Mouse (Mus musculus): ENCODE measurements at regions not wholly inside any gene's neighbourhood (a gene's known extent, or its start where the extent isn't known, plus 50 kb on each side); places are given as distances from the start of the nearest gene placed in this dataset.
"Not testable (repeated sequence)": the region's sequence is repeated elsewhere in the genome, so short reads cannot be mapped to it uniquely, and the experiment has no call there.

DNA sequence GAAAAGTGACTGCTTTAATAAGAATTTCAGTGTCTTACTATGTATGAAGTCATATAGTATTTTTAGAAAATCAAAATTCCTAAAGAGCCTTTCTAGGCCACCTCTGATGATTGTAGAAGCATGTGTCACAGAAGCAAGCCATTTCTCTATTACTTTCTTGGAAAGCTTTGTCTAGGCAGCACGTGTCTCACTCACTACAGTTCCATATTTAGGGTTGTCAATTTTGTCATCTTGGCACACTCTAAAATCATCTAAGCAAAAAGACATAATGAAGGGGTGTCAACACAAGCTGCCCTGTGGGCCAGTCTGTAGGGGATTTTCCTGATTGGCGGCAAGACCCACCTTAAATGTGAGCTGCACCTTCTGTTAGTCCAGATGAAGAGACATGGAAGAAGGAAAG lies 723.1 kb upstream of the Brinp1 start:
- Histone ChIP-seq H3K9ac (no peak overlapping the region), H3K27me3 (no peaks in the 10 kb centered on the region), H3K9me3 (no peaks in the 10 kb centered on the region), H3K4me3 (no peak overlapping the region), H3K27ac (no peak overlapping the region), H3K4me2 (replicated peaks) (no peak overlapping the region), H3K36me3 (no peaks in the 10 kb centered on the region), H3K4me1 (no peaks in the 10 kb centered on the region)
- WGBS = 62% methylated on average over 2 of the region's 2 CpGs
- ATAC-seq (ENCODE audit: low FRiP score, low read depth) = no peak

DNA sequence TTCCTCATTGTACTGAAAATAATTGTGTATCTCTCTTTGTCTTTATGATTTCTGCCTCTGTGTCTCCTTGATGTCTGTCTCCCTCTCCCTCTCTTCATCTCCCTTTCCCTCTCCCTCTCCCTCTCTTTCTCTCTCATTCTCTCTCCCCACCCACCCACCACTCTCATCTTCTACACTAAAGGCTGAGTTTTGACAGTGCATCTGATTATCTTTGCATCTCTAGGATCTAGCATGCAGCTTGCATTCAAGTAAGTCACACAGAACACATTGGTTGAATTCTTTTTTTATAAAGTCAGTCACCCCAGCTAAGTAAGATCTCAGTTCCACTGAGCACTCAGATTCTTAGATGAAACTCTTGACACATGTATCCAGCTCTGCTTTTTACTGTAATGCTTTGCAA lies 719.3 kb upstream of the Brinp1 start:
- no peaks in the 10 kb centered on the region for H3K4me1 ChIP-seq
- H3K27me3 ChIP-seq = no peaks in the 10 kb centered on the region
- no peaks in the 10 kb centered on the region for H3K36me3 ChIP-seq
- H3K4me3 ChIP-seq = no peak overlapping the region
- H3K9me3 ChIP-seq = no peaks in the 10 kb centered on the region
- H3K4me2 ChIP-seq (replicated peaks) = no peak overlapping the region
- ATAC-seq (ENCODE audit: low FRiP score, low read depth) = no peak
- no peak overlapping the region for H3K27ac ChIP-seq
- no peak overlapping the region for H3K9ac ChIP-seq

- no peak overlapping the region for H3K4me2 ChIP-seq (replicated peaks)
- no peak overlapping the region for H3K9ac ChIP-seq
- H3K9me3 ChIP-seq = no peaks in the 10 kb centered on the region
- H3K27ac ChIP-seq = no peak overlapping the region
- no peaks in the 10 kb centered on the region for H3K27me3 ChIP-seq
- no peaks in the 10 kb centered on the region for H3K4me1 ChIP-seq
- ATAC-seq (ENCODE audit: low FRiP score, low read depth) = no peak
- no peaks in the 10 kb centered on the region for H3K36me3 ChIP-seq
- H3K4me3 ChIP-seq = no peak overlapping the region
- WGBS = 66% methylated on average over 2 of the region's 2 CpGs
These were observed 674.7 kb upstream of the Brinp1 start for GRCm38 (mm10) chr4:69628908-69629307.

- not testable (repeated sequence) for H3K4me3 ChIP-seq; ATAC-seq (ENCODE audit: low FRiP score, low read depth); H3K9ac ChIP-seq; H3K27me3 ChIP-seq; H3K27ac ChIP-seq; H3K9me3 ChIP-seq; H3K4me1 ChIP-seq; H3K4me2 ChIP-seq (replicated peaks); H3K36me3 ChIP-seq
- WGBS = 74% methylated on average over 2 of the region's 2 CpGs
These were observed 672.2 kb upstream of the Brinp1 start for GRCm38 (mm10) chr4:69626426-69626825.

DNA sequence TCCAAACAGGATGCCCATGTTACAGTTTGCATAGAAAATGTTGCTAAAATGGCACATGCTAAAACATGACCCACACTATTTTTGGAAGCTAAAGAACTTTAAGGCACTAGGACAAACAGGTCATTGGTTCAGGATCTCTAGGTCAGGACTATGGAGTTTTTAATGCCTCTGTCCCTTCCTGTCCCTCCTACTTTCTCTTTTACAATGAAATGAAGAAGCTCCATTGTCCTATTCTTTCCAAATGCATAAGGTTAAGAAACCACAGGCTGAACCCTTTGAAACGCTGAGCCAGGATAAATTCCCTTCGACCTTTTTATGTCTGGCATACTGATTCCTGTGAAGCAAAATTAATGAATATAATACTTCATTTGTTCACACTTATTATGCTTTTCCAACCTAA lies 671.6 kb upstream of the Brinp1 start:
- Histone ChIP-seq H3K4me1 (no peaks in the 10 kb centered on the region), H3K27ac (no peak overlapping the region), H3K9ac (no peak overlapping the region), H3K36me3 (no peaks in the 10 kb centered on the region), H3K4me3 (no peak overlapping the region), H3K9me3 (no peaks in the 10 kb centered on the region), H3K27me3 (no peaks in the 10 kb centered on the region), H3K4me2 (replicated peaks) (no peak overlapping the region)
- no peak for ATAC-seq (ENCODE audit: low FRiP score, low read depth)
- WGBS = 87% methylated on average over 2 of the region's 2 CpGs

DNA sequence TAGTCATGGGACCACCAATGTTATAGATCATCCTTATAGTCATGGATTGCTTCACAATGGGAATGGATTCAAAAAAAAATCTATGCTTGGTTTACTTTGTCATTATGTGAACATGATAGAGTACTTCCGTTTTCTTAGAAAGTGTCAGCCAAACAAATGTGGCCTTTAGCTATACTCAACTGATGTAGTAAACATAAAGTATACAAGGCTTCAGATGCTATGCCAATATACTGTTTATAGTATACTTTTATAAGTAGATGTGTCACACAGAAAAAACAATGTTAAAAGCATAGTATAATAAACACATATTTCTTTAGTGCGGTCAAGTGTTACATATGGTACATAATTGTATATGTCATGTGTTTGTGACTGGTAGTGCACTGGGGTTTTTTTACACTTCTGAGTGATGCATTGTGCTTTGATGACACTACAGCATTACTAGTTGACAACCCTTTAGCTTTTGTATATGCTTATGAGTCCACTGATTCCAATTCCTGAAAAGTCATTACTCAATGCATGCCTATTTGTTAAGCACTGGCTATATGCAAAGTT lies 666.9 kb upstream of the Brinp1 start:
- Histone ChIP-seq H3K4me3 (no peak overlapping the region), H3K9me3 (no peaks in the 10 kb centered on the region), H3K9ac (no peak overlapping the region), H3K27me3 (no peaks in the 10 kb centered on the region), H3K36me3 (no peaks in the 10 kb centered on the region), H3K27ac (no peak overlapping the region), H3K4me1 (no peaks in the 10 kb centered on the region), H3K4me2 (replicated peaks) (no peak overlapping the region)
- ATAC-seq (ENCODE audit: low FRiP score, low read depth) = no peak
- 94% methylated on average over 2 of the region's 2 CpGs for WGBS

- WGBS = 71% methylated on average over 5 of the region's 5 CpGs
- H3K4me2 ChIP-seq (replicated peaks) = no peak overlapping the region
- H3K27me3 ChIP-seq = no peaks in the 10 kb centered on the region
- H3K9ac ChIP-seq = no peak overlapping the region
- H3K4me1 ChIP-seq = no peaks in the 10 kb centered on the region
- no peak overlapping the region for H3K27ac ChIP-seq
- no peaks in the 10 kb centered on the region for H3K9me3 ChIP-seq
- no peaks in the 10 kb centered on the region for H3K36me3 ChIP-seq
- ATAC-seq (ENCODE audit: low FRiP score, low read depth) = no peak
- no peak overlapping the region for H3K4me3 ChIP-seq
These were observed 664.0 kb upstream of the Brinp1 start for GRCm38 (mm10) chr4:69618161-69618730.

- no peak overlapping the region for H3K4me3 ChIP-seq
- no peak for ATAC-seq (ENCODE audit: low FRiP score, low read depth)
- WGBS = 67% methylated on average over 1 of the region's 1 CpGs
- no peak overlapping the region for H3K4me2 ChIP-seq (replicated peaks)
- no peaks in the 10 kb centered on the region for H3K27me3 ChIP-seq
- no peaks in the 10 kb centered on the region for H3K9me3 ChIP-seq
- no peak overlapping the region for H3K9ac ChIP-seq
- H3K27ac ChIP-seq = no peak overlapping the region
- H3K36me3 ChIP-seq = no peaks in the 10 kb centered on the region
- H3K4me1 ChIP-seq = no peaks in the 10 kb centered on the region
These were observed 660.7 kb upstream of the Brinp1 start for GRCm38 (mm10) chr4:69614901-69615300.

- Histone ChIP-seq H3K9me3 (no peaks in the 10 kb centered on the region), H3K27me3 (no peaks in the 10 kb centered on the region), H3K4me3 (no peak overlapping the region), H3K4me2 (replicated peaks) (no peak overlapping the region), H3K36me3 (no peaks in the 10 kb centered on the region), H3K27ac (no peak overlapping the region), H3K4me1 (no peaks in the 10 kb centered on the region), H3K9ac (no peak overlapping the region)
- ATAC-seq (ENCODE audit: low FRiP score, low read depth) = no peak
- 76% methylated on average over 5 of the region's 5 CpGs for WGBS
These were observed 657.6 kb upstream of the Brinp1 start for GRCm38 (mm10) chr4:69611681-69612300.

DNA sequence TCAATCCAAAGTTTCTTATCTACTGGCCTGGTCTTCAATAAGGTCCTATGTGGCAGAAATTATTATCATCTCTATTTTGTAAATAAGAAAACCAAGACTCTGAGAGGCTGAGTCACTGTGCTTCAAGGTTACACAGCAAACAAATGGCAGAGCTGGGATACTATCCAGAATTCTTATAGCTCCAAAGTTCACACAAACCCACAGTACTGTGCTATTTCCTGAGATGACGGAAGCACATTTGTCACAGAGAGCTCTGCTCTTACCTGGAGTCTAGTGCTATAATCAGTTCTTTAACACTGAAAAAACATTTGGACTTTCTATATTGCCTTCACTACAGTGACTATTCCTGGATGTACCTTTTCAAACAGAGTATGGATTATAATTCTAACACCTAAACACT lies 654.7 kb upstream of the Brinp1 start:
- no peak for ATAC-seq (ENCODE audit: low FRiP score, low read depth)
- H3K9ac ChIP-seq = no peak overlapping the region
- H3K4me3 ChIP-seq = no peak overlapping the region
- H3K4me2 ChIP-seq (replicated peaks) = no peak overlapping the region
- no peaks in the 10 kb centered on the region for H3K36me3 ChIP-seq
- H3K4me1 ChIP-seq = no peaks in the 10 kb centered on the region
- H3K27me3 ChIP-seq = no peaks in the 10 kb centered on the region
- WGBS = 82% methylated on average over 1 of the region's 1 CpGs
- no peak overlapping the region for H3K27ac ChIP-seq
- no peaks in the 10 kb centered on the region for H3K9me3 ChIP-seq

DNA sequence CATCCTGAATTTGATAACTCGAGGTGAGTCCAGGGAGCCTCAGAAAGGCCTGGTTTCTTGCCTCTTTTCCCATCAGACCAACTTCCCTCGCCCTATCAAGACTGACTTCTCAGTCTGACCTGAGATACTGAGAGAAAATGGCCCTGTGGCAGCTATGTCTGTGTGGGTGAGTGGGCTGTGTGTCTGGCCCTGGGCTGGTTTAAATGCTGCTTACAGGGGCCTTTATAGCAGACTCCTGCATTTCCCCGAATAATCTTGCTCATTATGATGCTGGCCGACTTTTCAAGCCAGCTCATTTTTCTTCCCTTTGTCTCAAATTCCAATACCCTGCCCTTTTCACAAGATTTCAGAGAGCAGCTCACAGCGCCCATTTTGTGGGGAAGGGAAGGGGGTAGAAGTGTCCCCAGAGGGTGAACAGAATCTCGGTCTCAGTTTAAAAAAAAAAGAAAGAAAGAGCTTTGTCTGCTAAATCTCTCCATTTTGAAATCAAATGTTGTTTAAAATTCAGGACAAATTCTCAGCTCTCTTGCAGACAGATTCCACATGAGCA lies 642.9 kb upstream of the Brinp1 start:
- Histone ChIP-seq H3K4me3 (no peak overlapping the region), H3K27me3 (no peaks in the 10 kb centered on the region), H3K9ac (no peak overlapping the region), H3K36me3 (no peaks in the 10 kb centered on the region), H3K27ac (no peak overlapping the region), H3K9me3 (no peaks in the 10 kb centered on the region), H3K4me2 (replicated peaks) (no peak overlapping the region), H3K4me1 (no peaks in the 10 kb centered on the region)
- 57% methylated on average over 6 of the region's 6 CpGs for WGBS
- no peak for ATAC-seq (ENCODE audit: low FRiP score, low read depth)

DNA sequence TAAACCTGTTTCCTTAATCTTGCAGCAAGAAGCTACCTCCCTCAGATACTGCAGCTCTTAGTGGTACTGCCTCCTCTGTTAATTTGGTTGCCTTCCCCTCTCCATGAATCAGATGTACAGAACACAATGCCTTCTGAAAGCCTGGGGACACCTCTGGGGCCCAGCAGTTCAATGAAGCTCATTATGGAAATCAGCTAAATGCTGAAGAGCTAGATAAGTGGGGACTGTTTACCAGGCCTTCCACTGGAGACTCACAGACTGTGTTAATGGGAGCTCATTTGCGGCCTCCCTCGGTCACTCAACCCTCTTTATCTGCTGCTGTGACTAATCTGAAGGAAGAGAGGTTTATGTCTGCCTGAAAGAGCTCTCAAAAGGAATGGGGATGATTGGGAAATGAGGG lies 639.8 kb upstream of the Brinp1 start:
- Histone ChIP-seq H3K27me3 (no peaks in the 10 kb centered on the region), H3K9me3 (no peaks in the 10 kb centered on the region), H3K27ac (no peak overlapping the region), H3K4me3 (no peak overlapping the region), H3K4me1 (no peaks in the 10 kb centered on the region), H3K4me2 (replicated peaks) (no peak overlapping the region), H3K9ac (no peak overlapping the region), H3K36me3 (no peaks in the 10 kb centered on the region)
- ATAC-seq (ENCODE audit: low FRiP score, low read depth) = no peak
- 79% methylated on average over 2 of the region's 2 CpGs for WGBS

- H3K4me1 ChIP-seq = no peaks in the 10 kb centered on the region
- 65% methylated on average over 3 of the region's 3 CpGs for WGBS
- H3K9me3 ChIP-seq = no peaks in the 10 kb centered on the region
- no peak overlapping the region for H3K27ac ChIP-seq
- no peaks in the 10 kb centered on the region for H3K27me3 ChIP-seq
- no peak overlapping the region for H3K4me2 ChIP-seq (replicated peaks)
- no peak overlapping the region for H3K4me3 ChIP-seq
- H3K9ac ChIP-seq = no peak overlapping the region
- no peaks in the 10 kb centered on the region for H3K36me3 ChIP-seq
- no peak for ATAC-seq (ENCODE audit: low FRiP score, low read depth)
These were observed 622.1 kb upstream of the Brinp1 start for GRCm38 (mm10) chr4:69576256-69576655.
